Mouse (Mus musculus) urinary bladder, postnatal 10 days (tissue): ENCODE data around the gene Pgm5.
"Not testable (repeated sequence)": the region's sequence is repeated elsewhere in the genome, so short reads cannot be mapped to it uniquely, and the experiment has no call there.

ENCODE experiments used
- DNase-seq: peaks from one replicate; pipeline ENCODE4 v3.0.0; 2022; ENCODE audit warnings: low spot score

Pgm5 gene

GRCm38 (mm10) chr19:24704326-24704725, 157.3 kb downstream of the Pgm5 start:
- no peak for DNase-seq

DNA sequence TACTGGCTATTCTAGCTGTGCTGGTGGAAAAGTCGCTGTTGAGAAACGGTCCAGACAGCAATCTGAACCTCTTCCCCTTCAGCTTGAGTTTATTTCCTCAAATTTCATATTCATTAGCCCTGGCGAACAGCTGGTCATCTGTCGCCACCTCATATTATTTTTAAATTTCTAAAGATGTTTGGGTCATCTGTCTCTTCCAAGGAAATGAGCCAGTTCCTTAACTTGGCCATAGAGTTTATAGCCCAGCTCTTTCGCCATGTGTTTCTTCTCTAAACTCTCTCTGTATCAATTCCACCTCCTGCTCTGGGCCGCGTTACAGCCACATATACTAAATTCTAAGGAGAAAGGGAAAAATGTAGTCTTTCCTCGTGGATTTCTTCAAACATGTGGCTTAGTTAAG, 158.0 kb downstream of the Pgm5 start:
- DNase-seq, result no peak

- not testable (repeated sequence) for DNase-seq
Observed at GRCm38 (mm10) chr19:24703168-24703567, 158.5 kb downstream of the Pgm5 start.

DNA sequence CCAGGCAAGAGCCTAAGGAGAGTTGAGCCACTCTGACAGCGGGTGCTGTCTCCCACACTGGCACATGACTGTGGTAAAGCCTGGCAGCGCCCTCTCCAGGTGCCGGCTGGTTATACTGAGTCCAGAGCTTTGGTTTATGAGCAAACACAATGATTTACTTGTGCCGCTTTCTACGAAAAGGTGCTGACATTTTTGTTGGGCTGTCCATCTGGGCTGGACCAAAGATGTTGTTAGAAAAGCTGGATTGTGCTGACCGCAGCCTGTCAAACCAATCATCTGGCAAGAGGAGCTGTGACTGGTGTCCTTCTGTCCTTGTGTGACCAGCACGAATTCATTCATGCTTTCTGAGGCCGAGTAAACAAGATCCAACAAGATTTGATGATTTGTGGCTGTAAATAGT, 159.9 kb downstream of the Pgm5 start:
- no peak for DNase-seq

DNA sequence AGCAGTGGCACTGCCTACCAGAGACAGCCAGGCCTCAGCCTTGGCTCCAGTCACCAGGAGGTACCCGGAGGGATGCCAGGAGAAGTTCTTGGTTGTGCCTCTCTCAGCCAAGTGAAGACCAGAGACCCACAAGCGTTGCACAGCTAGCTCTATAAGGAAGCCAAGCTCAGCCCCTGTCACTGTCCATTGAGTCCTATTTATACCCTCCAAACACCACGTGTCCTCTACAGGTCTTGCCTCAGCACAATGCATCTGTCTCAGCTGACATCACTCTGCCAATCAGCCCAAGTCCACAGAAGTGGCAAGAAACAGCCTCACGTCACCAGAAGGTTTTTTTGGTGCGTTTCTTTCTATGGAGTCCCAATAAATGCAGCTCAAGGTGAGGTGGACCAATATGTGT, 161.0 kb downstream of the Pgm5 start:
- DNase-seq, result no peak

DNA sequence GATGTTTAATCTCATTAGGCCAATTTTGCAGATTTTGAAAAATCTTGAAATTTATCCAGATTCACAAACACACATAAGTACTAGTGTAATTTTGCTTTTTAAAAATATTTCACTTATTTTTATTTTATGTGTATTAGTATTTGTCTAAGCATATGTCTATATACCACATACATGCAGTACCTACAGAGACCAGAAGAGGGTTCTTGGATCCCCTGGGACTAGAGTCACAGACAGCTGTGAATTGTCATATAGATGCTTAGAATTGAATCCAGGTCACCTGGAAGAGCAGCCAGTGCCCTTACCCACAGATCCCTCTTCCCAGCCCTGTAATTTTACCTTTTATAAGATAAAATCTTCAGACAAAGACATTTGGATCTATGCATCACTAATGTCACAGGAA, 161.7 kb downstream of the Pgm5 start:
- DNase-seq, result no peak

DNA sequence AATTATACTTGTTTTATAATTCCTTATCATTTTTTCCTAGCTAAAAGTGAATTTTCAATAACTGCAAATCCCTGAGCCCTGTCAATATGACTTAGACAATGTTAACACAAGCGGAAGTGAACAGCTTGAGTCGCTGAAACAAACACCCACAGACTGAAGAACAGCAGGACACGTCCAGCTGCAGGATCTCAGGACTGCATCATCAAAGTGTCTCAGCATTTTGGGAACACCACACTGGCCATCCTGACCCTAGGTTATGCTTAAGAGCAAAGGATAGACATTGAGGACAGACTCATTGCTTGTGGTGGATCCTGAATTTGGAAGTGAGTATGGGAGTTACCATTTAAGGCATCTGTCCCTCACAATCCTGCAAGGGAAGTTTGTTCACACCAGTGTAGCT, 162.5 kb downstream of the Pgm5 start:
- no peak for DNase-seq

GRCm38 (mm10) chr19:24698651-24699050, 163.0 kb downstream of the Pgm5 start:
- DNase-seq, result no peak

GRCm38 (mm10) chr19:24697946-24698345, 163.7 kb downstream of the Pgm5 start:
- no peak for DNase-seq

DNA sequence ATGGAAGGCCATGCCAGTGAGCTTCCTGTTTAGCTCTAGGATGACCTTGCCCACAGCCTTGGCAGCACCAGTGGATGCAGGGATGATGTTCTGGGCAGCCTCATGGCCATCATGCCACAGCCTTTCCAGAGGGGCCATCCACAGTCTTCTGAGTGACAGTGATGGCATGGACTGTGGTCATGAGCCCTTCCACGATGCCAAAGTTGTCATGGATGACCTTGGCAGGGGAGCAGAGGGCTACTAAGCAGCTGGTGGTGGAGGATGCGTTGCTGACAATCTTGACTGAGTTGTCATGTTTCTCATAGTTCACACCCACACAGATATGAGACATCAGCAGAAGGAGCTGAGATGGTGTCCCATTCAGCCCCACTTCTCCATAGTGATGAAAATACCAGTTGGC, 169.0 kb downstream of the Pgm5 start:
- no peak for DNase-seq

DNA sequence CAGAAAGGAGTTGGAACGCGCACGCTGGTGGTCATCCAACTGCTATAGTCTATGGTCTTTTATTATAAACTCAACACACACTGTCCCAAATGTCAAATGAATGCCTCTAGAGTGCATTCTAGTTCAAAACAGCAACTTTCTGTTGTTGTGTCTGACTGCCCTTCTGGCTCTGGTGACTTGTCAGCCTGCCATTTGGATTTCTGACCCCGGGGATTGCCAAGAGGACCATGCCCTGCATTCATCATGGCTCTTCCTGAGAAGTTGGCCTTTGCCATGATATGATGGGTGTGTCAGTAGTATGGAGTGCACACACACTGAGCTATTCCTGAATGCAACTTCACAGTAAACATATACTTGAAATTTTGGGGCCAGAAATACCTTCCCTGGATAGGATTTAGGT, 172.1 kb downstream of the Pgm5 start:
- no peak for DNase-seq

DNA sequence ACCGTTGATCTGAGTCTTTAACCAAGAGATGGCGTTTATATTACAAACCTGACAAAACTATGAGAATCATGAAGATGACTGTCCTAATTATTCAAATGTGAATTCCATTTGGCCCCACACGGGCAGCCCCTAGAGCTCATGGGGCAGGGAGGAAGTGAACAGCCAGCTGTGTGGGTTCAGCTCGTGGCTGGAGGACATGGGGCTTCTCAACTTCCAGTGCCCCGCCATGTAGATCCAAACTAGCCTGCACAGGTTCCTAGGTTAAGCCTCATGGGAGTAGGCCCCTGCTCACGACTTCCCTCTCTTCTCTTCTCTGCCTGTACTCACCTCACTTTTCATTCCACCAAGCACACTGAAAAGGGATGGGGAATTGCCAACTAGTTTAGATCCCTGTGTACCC, 173.3 kb downstream of the Pgm5 start:
- DNase-seq, result no peak

DNA sequence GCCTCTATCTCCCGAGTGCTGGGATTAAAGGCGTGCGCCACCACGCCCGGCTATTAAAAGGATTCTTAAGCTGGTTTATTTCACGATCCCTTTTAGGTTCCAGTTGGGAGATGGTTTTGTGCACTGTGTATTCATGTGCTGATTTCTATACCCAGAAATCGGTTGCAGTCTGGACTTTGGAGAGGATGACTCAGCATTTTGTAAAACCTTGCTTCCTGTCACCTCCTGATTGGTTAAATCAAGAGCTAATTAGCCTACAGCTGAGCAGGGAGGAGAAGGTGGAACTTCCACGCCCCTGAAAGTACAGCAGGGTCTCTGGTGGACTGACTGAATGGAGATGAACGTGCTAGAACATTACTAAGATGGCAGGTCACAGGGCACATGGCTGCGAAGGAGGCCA, 175.2 kb downstream of the Pgm5 start:
- DNase-seq, result no peak

GRCm38 (mm10) chr19:24683016-24683720, 178.5 kb downstream of the Pgm5 start:
- DNase-seq, result no peak

GRCm38 (mm10) chr19:24677242-24677984, 184.2 kb downstream of the Pgm5 start:
- no peak for DNase-seq

DNA sequence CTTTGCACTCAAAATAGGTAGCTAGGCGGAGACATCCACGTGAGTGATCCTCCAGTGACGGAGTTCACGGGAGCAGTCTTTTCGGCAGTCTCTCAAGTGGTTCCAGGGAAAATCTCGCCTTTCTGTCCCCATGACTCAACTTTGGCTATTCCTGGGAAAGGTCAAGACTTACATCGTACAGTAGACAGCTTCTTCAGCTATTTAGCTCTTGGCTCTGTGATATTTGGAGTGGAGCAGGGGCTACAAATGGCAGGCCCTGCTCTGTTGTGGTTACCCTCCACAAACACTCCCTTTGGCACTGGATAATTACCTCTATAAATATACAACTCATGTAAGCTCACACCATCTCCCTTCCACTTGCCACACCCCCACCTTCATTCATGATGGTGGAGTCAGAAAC, 185.2 kb downstream of the Pgm5 start:
- no peak for DNase-seq

- DNase-seq, result no peak
Observed at GRCm38 (mm10) chr19:24673762-24674161, 187.9 kb downstream of the Pgm5 start, which contains the start of gene Tmem252. Gene Tmem252, plus strand, starts transcription at chr19:24674008.

GRCm38 (mm10) chr19:24673331-24673730, 188.3 kb downstream of the Pgm5 start:
- DNase-seq, result no peak

- no peak for DNase-seq
Observed at GRCm38 (mm10) chr19:24672366-24672960, 189.2 kb downstream of the Pgm5 start.

- DNase-seq, result no peak
Observed at GRCm38 (mm10) chr19:24671571-24671970, 190.1 kb downstream of the Pgm5 start.

- DNase-seq, result no peak
Observed at GRCm38 (mm10) chr19:24667527-24667926, 194.1 kb downstream of the Pgm5 start.

DNA sequence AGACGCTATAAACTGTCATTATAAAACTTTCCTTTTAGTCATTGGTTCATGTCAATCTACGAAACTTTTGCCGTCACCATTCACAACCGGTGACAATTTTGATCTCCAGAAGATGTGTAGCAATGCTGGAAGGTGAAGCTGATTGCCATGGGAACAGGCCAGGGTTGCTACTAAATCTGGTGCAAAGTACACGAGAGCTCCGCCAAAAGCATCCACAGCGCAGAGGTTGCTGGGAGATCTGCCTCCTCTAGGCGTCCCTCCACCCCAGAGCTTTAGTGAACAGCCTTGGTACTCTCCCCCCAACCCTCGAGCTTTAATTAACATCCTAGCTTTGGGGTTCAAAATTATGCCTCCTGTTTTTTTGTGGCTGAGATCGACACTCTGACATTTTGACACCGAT, 195.9 kb downstream of the Pgm5 start:
- DNase-seq, result no peak

DNA sequence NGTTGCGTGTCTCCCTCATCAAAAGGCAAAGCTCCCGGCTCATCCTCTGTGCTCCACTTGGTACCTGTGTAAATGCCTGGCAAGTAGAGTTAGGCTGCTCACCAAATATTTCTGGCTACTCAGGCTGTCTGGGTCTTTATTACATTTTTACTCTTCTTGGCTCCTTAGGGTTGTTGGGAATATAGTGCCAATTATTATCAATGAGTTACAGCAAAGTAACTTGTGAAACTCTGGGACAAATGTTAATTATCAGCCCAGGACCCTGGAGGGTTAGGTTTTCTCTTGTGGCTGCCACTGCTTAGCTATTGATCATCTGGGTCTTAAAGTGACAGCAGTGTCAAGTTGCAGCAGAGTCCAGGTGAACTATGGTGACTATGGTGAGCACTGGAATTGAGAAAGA, 199.3 kb downstream of the Pgm5 start:
- no peak for DNase-seq
